In the genomic region with DNA sequence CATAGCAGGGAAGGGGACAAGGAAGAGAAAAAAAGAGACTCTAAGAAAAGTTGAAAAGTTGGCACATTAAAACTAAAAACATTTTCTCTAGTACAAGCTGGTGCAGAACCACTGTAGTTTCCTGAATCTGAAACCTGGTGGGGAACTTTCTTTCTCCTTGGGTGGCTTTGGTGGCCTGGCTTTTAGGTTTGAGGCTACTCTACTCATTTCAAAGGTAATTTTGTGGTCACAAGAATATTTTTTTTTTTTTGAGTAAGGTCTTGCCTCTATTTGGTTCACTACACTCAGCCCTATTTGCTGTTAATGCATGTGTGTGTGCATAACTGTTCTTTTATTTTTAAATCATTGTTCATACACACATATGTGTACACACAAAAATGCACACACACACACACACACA, we compare ENCODE assay signal across 9 mouse cellular contexts. TPM values are rescaled to one million over a fixed set of nuclear protein-coding genes. Genes with fewer than 3 reads are reported as not detected.
DNase-seq lines count a peak whose midpoint lies in the region; ATAC-seq and TF ChIP-seq lines count a peak whose summit lies in the region.
"Had no signal": no experiment of that assay in that cellular context is flagged by ENCODE, and none has a peak within 500 bp of the region (broad histone marks: within the 10 kb centered on the region; RNA-seq: fewer than 3 reads in every experiment).

No protein-coding gene starts in this region.

- peaks cover 5% of the 10 kb centered on the region for H3K4me1 ChIP-seq in liver, embryonic 11.5 days (replicated peaks; ENCODE audit: control insufficient read depth, insufficient read depth, low read length)
- 0 out of 2 replicates have a peak, but pooled peaks cover 5% of the 10 kb centered on the region for H3K4me1 ChIP-seq in forebrain, embryonic 14.5 days (ENCODE audit: control insufficient read depth, insufficient read depth, low read length)
- no peaks in the 10 kb centered on the region for H3K4me1 ChIP-seq in limb, embryonic 11.5 days (ENCODE audit: control insufficient read depth, insufficient read depth, low read length)
- no peaks in the 10 kb centered on the region; the same call in 1 of the 2 replicates for H3K4me1 ChIP-seq in small intestine, adult 2 months (ENCODE audit: control insufficient read depth, insufficient read depth, insufficient read length, low read length)

- H3K27ac ChIP-seq in liver, embryonic 11.5 days (ENCODE audit: low read depth, low read length) = no peak overlapping the region
- no peak overlapping the region for H3K27ac ChIP-seq in forebrain, embryonic 14.5 days (ENCODE audit: low read depth, low read length)
- H3K27ac ChIP-seq in limb, embryonic 11.5 days (replicated peaks; ENCODE audit: low read depth, low read length) = no peak overlapping the region
- H3K27ac ChIP-seq in small intestine, adult 2 months (ENCODE audit: insufficient read depth, low read depth, low read length) = no peak overlapping the region
- H3K27ac ChIP-seq: liver, embryonic 13.5 days had no signal

- H3K4me2 ChIP-seq in liver, embryonic 11.5 days = peak overlapping the region; percentile 88
- H3K4me2 ChIP-seq in forebrain, embryonic 14.5 days (ENCODE audit: low read length) = peak overlapping the region; percentile 95
- peak overlapping the region; percentile 85; the same call in 1 of the 2 replicates for H3K4me2 ChIP-seq in limb, embryonic 11.5 days (ENCODE audit: low read depth, severe bottlenecking)

- no peak overlapping the region; the same call in 1 of the 2 replicates for H3K4me3 ChIP-seq in liver, embryonic 11.5 days (ENCODE audit: low read depth, low read length)
- 0 out of 2 replicates have a peak overlapping the region, but pooled peaks have one; percentile 46 for H3K4me3 ChIP-seq in forebrain, embryonic 14.5 days (ENCODE audit: low read depth, low read length)
- no peak overlapping the region for H3K4me3 ChIP-seq in limb, embryonic 11.5 days (ENCODE audit: low read depth, low read length)
- H3K4me3 ChIP-seq in small intestine, adult 2 months (ENCODE audit: low read depth, low read length) = peak overlapping the region; percentile 78; the same call in 1 of the 2 replicates

- no peak for ATAC-seq in liver, embryonic 11.5 days (replicated peaks; ENCODE audit: low FRiP score)
- no peak for ATAC-seq in forebrain, embryonic 14.5 days
- no peak for ATAC-seq in limb, embryonic 11.5 days (ENCODE audit: insufficient number of reproducible peaks, low FRiP score, low TSS enrichment, low read depth)

- no peak for TF ChIP-seq CTCF in small intestine, adult 2 months (IDR thresholded peaks at IDR 0.05; ENCODE audit: extremely low read depth, insufficient read length, insufficient replicate concordance, low read depth, low read length)

- no peaks in the 10 kb centered on the region for H3K36me3 ChIP-seq in liver, embryonic 11.5 days (ENCODE audit: control insufficient read depth, insufficient read depth, low read length)
- H3K36me3 ChIP-seq in forebrain, embryonic 14.5 days (ENCODE audit: control insufficient read depth, insufficient read depth, low read length) = no peaks in the 10 kb centered on the region
- H3K36me3 ChIP-seq in limb, embryonic 11.5 days (ENCODE audit: control insufficient read depth, insufficient read depth, low read length) = no peaks in the 10 kb centered on the region
- H3K36me3 ChIP-seq in small intestine, adult 2 months (ENCODE audit: control insufficient read depth, insufficient read depth, low read length) = no peaks in the 10 kb centered on the region
- H3K36me3 ChIP-seq: G1E; liver, embryonic 13.5 days had no signal

- no peaks in the 10 kb centered on the region for H3K9me3 ChIP-seq in liver, embryonic 11.5 days (ENCODE audit: control insufficient read depth, low read length)
- no peaks in the 10 kb centered on the region for H3K9me3 ChIP-seq in forebrain, embryonic 14.5 days (replicated peaks; ENCODE audit: control insufficient read depth, low read length)
- H3K9me3 ChIP-seq in limb, embryonic 11.5 days (ENCODE audit: control insufficient read depth, low read length) = no peaks in the 10 kb centered on the region
- H3K9me3 ChIP-seq: liver, embryonic 13.5 days had no signal

- TF ChIP-seq POLR2A in small intestine, adult 2 months (IDR thresholded peaks at IDR 0.05; ENCODE audit: low read depth, low read length) = no peak

- no peak overlapping the region for H3K9ac ChIP-seq in liver, embryonic 11.5 days (ENCODE audit: low read depth, low read length)
- no peak overlapping the region for H3K9ac ChIP-seq in forebrain, embryonic 14.5 days (ENCODE audit: low read length)
- H3K9ac ChIP-seq in limb, embryonic 11.5 days (ENCODE audit: low read length) = no peak overlapping the region

- H3K27me3 ChIP-seq in liver, embryonic 11.5 days (replicated peaks; ENCODE audit: control insufficient read depth, insufficient read depth, low read length) = no peaks in the 10 kb centered on the region
- H3K27me3 ChIP-seq in forebrain, embryonic 14.5 days (replicated peaks; ENCODE audit: control insufficient read depth, insufficient read depth, low read length) = no peaks in the 10 kb centered on the region
- peaks cover 7% of the 10 kb centered on the region; the same call in 1 of the 2 replicates for H3K27me3 ChIP-seq in limb, embryonic 11.5 days (ENCODE audit: control insufficient read depth, insufficient read depth, low read length)
- H3K27me3 ChIP-seq in small intestine, adult 2 months (ENCODE audit: control insufficient read depth, insufficient read depth, low read length) = no peaks in the 10 kb centered on the region

- DNase-seq in liver, embryonic 11.5 days (ENCODE audit: low spot score) = no peak
- DNase-seq in liver = no peak
- no peak for DNase-seq in forebrain, embryonic 14.5 days (ENCODE audit: low spot score)
- DNase-seq in limb, embryonic 11.5 days (ENCODE audit: low spot score) = no peak
- no peak for DNase-seq in cerebellum, postnatal 10 days
- DNase-seq in left cerebral cortex, adult 18-20 months (ENCODE audit: low spot score in 2 of 2) = no peak

RNA-seq across cellular contexts. Expression of a gene that starts 0.4 kb away (rescaled TPM):
- 18.4 and 18.8 TPM in 2 replicates for polyA plus RNA-seq in liver, embryonic 11.5 days (2014; fragmentation: Nextera tagmentation; extraction: Ambion mirVana)
- polyA plus RNA-seq in forebrain, embryonic 14.5 days (2014; fragmentation: Nextera tagmentation; extraction: Ambion mirVana) = 28.2 and 42.2 TPM in 2 replicates
- polyA plus RNA-seq in limb, embryonic 11.5 days (2014; fragmentation: Nextera tagmentation; extraction: Ambion mirVana) = 0.85 and 2.6 TPM in 2 replicates
- polyA plus RNA-seq in small intestine, adult 2 months (2012; rRNA removed) = 2.0 and 3.6 TPM in 2 replicates
- total RNA-seq in left cerebral cortex, adult 18-20 months (2021) = 10 to 100 TPM; 84.1 to 84.3 TPM
- polyA plus RNA-seq: G1E had no signal

Comparison
In these comparisons a context has a peak if more than half of its experiments do, and no peak if none do; other contexts are left out.
1. H3K4me3 ChIP-seq: peak in forebrain, embryonic 14.5 days (single experiment) and small intestine, adult 2 months (single experiment); none in liver, embryonic 11.5 days (single experiment) and limb, embryonic 11.5 days (single experiment).
2. Peak in every context shown above with its lines, with median percentiles within 50 percentile points of each other: H3K4me2 ChIP-seq.